Mouse (Mus musculus) c-Kit-positive CD71-positive TER-119-negative erythroid progenitor cells, embryonic 14.5 days (primary cell): Measurements from ENCODE around the gene Gdf15.

ENCODE experiments used
- DNase-seq: peaks from one replicate; pipeline ENCODE4 v3.0.0-alpha.2; 2013; ENCODE audit warnings: low read depth

Gene Gdf15

DNA sequence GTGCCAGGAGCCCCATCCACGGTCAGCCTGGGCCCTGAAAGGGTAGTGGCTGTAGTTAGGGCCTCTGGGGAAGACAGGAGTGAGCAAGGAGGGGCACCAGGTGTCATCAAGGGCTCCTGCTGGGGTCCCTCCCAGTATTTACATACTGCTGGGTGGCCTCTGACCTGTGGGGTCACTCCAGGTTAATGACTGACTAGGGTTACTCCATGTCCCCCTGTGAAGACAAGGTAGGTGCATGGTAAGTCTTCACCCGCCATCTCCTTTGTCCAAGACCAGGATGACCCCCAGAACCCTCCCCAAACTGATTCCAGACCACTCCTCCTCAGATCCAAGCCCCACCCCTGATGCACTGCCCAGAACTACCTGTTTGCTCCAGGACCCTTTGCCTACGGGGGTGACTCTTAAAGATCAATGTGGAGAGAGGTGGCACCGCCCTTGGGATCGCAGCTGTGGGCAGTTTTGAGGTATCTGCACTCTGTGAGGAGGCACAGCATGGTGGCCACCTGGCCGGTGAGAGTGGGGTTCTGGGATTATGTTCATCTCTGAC, at the start of gene Gdf15:
Gdf15 (minus strand) TSS at position 111 of the 547 bp plus-strand sequence.
- no peak for DNase-seq

DNA sequence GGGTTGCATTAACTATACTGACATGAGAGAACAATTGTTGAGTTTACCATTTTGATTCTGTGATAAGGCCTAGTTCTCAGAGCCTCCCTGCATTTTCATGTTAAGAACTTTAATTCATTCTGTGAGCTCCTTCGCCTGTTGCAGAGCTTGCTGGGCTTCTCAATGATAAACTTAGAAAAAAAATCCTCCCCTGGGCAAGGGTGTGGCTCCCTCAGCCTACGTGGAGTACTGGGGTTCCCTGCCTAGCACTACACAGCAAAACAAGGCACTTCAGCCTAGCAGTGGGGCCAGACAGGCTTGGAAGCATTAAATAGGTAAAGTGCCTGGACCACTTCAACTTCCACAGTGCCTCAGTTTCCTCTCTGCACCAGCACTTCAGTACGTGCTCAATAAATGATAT, 49.2 kb upstream of the Gdf15 start:
- DNase-seq, result no peak

DNA sequence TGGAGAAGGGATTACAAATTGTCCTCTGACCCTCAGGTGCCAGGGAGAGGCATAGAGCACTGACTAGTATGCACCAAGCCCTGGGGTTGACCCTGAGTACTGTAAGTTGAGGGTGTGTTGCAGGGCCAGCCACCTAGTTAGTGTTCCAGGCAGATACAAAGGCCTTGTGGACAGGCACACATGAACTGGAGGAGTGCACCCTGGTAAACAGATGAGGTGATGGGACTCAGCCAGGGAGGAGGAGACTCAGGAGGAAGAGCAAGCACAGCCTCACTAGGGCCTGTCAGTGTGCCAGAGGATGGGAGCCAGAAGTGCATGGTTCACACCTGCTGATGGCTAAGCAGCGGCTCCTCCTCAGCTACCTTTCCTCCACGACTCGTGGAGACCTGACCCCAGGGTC, 47.8 kb upstream of the Gdf15 start:
- no peak for DNase-seq

DNA sequence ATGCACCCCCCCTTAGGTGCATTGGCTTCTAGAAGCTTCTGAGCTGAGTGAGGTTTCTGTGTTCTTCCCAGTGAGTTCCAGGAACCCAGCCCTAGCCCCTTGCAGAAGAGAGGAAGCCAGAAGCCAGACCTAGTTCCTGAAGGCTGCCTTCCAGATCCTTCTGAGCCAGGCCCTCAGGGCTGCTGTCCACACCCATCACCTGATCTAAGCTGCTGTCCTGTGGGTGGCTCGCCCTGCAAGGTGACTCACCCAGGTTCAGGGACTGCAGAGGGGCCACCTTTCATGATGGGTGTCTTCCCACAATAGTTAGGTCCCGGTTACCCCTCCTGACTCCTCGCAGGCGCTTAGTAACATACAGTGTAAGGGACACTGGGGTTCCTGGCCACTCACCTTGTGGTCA, 47.1 kb upstream of the Gdf15 start:
- DNase-seq, result no peak

DNA sequence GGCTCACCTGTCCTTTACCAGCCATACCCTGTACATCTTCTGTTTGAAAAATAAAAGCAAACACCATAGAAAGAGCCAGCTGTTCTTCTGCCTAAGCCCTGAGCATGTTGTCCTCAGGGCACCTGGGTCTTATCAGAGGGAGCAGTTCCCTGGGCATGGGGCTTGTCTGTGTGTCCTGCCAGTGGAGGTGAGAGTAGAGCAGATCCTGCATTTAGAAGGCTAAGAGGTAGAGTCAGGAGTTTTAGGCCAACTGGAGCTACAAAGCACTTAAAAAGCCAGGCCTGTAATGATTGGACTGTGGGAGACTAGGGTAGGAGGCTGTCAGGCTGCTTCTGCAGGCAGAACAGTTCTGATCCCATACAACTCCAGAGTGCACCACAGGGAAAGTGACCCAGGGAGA, 46.4 kb upstream of the Gdf15 start:
- DNase-seq, result no peak

DNA sequence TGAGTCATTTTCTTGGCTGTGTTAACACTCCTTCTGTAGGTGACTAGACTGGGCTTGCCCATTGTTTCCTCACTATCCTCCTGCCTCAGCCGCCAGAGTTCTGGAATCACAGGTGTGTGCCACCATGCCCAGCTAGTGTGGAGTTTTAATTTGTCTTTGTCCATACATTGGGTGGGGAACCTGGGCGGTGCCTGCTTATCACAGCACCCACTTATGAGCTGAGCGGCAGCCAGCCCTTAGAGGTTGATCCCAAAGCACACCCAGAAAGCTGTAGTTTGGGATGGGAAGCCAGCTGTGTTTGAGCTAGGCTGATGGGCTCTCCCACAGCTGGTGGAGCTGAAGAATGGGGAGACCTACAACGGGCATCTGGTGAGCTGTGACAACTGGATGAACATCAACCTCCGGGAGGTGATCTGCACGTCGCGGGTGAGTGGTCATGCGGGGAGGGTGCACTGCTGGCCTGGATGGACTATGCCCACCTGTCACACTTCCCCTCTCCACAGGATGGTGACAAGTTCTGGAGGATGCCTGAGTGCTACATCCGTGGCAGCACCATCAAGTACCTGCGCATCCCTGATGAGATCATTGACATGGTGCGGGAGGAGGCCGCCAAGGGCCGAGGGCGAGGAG, 45.3 kb upstream of the Gdf15 start:
- DNase-seq, result no peak

DNA sequence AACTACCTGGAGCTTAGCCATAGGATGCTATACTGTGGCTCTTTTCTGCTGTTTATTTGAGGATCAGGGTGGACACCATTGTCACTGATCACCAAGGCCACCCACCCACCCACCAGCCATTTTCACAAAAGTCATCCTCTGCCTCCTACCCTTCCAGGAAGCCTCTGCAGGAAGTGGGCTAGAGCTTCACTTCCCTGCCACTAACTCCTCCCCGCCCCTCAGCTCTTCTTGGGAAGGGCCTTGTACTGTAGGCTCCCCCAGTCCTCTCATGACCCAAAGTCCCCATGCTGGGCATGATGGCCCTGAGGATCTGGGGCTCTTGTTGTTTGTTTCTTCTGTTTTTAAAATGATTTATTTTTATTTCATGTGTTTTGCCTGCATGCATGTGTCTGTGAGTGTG, 43.1 kb upstream of the Gdf15 start:
- no peak for DNase-seq

DNA sequence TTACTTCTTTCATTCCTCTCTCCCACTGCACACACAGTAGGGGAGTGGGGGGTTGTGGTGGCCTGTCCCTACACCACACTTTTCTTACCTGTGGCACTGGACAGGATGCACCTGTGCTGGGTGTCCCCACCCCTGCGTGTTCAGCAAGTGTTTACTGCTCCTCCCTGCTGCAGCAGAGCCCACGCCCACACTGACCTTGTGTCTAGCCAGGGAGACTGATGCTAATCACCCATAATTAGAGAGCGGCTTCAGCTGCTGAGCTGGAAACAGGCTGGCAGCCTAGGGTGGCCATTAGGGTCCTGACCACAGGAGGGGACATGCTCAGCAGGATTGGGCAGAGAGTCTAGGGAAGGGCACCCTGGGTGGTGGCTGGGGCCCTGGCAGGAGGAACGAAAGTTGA, 42.5 kb upstream of the Gdf15 start:
- no peak for DNase-seq

DNA sequence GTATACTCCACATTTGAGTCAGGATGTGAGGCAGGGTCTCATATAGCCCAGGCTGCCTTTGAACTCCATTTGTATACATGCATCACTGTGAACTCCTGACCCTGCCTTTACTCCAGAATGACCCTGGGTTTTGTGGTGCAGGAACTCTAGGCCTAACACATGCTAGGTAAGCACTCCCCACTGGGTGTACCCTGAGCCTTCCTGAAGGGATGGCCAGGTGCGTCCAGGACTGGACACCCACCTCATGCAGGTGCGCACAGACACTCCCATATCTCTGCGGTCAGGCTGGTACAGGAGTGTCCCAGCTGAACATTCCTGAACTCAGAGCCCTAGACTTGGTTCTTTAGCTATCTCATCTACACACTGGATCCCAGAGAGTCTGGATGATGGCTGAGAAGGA, 41.9 kb upstream of the Gdf15 start:
- DNase-seq, result no peak

DNA sequence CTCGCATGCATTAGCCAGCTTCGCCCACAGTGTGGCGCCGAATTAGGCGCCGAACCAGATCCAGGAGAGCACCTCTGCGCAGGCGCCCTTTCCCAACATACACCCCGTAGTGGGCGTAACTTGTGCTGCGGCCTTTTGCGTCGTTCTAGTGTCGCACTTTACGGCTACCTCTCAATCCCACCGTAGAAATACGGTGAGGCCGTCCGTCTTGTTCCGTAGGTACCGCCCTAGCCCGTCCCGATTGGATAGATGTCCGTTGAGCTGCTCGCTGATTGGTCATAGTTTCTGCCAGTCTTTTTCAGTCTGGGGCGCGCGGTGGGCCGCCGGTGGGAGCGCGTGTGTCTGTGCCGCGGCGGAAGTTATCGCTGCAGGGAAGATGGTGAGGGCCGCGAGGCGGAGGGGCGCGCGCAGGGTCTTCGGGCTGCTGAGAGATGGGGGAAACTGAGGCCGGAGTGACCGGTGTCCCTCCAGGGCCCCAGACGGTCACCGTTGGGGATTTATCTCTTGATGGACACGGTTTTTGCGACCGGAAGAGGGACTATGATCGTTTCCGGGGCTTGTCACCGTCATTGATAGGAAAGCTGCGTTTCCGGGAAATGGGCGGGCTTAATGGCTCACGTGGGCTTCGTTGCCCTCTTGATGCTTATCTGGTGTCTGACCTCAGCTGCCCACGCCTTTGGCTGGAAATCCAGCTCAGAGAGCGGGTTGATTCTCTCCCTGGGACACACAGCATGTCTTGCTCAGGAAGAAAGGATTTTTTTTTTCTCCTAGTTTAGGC, 41.0 kb upstream of the Gdf15 start, which contains the start of gene Lsm4:
Lsm4 (plus strand) TSS at position 170 of the 778 bp plus-strand sequence.
- DNase-seq, result peak; percentile 98

DNA sequence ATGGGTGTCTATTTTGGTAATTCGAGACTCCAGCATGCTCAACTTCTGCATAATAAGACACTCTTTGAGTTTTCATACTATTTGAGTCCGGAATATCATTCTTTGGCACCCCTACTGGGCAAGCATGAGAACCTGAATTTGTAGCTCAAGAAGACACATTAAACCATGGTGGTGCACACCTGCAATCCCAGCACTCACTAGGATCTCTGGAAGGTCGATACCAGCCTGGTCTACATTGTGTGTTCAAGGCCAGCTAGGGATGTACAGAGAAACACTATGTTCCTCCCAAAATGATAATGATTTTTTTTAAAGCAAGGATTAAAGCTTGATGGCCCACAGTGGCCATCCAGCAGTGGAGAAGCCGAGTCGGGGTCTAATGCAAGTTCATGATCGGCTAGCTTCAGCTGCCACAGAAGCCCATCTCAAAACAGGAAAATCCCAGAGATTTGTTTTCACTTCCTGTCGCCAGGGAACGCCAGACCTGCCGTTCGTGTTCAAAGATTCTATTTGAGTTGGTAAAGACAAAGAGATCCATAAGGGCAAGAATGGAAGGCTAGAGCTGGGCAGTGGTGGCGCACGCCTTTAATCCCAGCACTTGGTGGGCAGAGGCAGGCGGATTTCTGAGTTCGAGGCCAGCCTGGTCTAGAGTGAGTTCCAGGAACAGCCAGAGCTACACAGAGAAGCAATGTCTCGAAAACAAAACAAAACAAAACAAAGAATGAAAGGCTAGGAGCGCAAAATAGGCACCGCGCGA, 40.2 kb upstream of the Gdf15 start:
- DNase-seq, result no peak

DNA sequence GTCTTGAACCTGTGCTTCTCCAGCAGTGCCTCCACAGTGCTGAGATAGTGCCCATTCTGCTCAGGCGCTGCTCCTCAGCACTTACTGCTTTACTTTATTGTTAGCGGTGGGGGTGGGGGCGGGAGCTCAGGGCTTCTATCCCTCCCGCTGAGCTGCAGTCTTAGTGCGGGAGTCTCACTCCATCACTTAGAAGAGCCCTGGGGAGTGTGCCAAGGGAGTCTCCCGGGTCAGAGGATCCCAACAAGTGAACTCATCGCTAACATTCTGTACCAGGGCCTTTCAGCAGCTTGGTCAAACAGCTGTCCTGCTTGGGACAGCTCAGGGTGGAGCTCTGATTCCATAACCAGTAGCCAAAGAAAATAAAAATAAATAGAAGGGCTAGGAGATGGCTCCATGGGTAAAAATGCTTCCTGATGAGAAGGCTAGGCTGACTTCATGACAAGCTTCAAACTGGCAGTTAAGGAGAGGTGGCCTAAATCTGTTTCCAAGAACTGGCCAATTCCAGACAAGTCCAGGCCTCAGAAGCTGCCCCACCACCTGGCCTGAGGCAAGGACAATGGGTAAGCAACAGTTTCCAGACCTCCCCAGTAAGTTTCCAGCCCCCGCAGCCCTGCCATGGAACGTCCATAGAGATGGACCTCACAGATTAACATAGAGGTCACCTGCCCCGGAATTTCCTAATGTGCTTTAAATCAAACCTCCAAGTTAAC, 39.5 kb upstream of the Gdf15 start:
- no peak for DNase-seq

DNA sequence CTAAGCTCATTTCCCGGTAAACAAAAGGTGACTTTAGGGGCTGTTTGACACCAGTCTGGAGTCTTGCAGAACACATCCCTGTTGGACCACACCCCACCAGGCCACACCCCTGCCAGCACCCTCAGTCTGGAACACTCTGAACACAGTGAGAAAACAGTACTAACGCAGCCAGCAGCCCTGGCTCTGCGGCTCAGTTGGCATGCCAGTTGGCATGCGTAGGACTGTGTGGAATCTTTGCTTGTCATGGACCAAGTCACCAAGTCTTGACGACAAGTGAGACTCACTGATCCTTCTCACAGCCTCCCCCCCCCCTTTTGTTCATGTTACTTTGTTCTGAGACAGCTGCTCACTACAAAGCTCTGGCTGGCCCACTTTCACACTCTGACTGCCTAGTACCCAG, 34.8 kb upstream of the Gdf15 start:
- DNase-seq, result no peak

DNA sequence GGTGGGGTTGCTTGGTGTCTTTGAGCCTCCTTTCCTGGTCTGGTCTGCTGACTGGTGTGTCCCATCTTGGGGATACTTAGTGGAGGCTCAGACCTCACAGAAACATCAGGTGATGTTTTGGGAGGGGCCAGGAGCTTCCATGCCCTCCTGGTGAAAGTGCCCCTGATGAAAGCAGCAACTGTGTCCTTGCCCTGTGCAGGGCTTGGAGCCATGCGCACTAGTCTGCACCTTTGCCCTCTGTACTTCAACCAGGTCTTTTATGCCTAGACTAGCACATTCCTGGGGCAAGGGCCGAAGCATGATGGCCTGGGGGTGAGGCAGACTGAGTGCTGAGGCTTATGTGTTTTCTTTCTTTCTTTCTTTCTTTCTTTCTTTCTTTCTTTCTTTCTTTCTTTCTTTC, 33.3 kb upstream of the Gdf15 start:
- DNase-seq, result no peak

DNA sequence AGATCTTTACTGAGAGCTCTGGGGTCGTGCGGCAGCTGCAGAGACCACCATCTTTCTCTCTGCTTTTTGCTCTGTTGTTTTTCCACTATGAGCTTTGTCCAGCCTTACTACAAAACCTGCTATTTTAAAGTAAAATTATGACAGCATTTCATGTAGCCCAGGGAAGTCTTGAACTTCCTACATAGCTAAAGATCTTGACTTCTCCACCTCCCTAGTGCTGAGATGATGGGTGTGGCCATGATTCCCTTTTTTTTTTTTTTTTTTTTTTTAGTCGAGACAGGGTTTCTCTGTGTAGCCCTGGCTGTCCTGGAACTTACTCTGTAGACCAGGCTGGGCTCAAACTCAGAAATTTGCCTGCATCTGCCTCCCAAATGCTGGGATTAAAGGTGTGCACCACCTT, 32.4 kb upstream of the Gdf15 start:
- DNase-seq, result no peak

DNA sequence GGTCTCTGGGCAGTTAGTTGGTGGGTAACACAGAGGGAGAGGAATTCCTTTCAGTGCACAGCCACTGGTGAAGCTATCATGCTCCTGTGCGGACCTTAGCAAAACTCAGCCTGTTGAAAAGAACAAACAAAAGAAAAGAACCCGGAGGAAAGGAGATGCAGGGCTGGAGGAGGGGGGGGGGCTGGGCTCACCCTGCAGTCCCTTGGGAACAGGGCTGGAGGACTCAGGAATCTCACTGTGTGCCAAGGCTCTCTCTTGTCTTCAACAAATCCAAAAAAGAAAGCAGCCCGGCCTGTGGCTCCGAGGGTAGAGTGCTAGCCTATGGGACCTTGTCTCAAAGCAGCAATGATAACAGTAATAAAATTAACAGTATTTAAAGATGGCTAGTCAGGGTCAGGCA, 31.4 kb upstream of the Gdf15 start:
- no peak for DNase-seq

DNA sequence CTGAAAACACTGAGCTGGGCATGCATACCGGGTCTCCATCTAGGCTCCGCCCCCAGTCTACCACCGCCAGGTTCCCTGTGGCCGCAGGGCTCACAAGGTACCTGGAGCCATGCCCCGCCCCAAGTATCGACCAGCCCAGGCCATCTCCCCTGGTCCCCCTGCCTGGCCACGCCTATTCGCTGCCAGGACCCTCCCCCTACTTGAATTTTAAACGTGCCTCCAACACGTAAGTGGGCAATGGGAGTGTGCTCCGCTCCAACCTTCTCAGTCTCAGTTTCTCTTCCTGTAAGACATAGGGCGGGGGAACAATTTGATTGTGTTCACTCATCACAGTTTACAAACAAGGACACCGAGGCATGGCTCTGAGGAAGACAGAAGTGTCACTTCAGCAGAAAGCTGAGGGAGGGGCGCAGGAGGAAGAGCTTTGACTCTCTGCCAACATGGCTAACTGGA, 28.0 kb upstream of the Gdf15 start, which contains the start of gene Pgpep1:
Pgpep1 (minus strand) TSS at position 116 of the 453 bp plus-strand sequence.
- no peak for DNase-seq

DNA sequence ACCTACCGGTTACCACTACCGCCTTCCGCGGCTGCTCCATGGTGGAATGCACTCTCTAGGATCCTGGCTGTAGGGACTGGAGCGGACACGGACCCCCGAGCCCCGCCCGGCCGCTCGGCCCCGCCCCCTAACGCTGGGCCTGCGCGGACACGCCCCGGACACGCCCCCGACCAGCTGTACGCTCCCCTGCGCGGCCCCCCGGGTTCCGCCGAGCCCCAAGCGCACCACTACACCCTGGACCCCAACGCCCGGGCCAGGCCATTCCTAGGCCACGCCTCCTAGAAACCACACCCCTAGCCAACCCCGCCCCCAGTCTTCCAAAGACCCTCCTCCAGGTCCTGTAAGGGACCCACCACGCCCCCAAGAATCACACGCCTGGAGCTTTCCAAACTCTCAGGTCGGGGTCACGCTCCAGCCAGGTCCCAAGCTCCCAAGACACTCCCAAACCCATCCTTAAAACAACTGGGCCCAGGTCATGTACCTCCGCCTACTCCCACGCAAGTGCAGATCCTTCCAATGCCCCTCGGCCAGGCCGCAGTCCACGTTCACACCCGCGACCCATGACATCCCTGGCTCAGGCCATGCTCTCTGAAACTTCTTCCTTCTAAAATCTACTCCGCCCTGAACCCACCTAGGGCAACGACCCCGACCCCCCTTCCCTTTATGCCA, 27.5 kb upstream of the Gdf15 start:
- DNase-seq, result peak; percentile 74

DNA sequence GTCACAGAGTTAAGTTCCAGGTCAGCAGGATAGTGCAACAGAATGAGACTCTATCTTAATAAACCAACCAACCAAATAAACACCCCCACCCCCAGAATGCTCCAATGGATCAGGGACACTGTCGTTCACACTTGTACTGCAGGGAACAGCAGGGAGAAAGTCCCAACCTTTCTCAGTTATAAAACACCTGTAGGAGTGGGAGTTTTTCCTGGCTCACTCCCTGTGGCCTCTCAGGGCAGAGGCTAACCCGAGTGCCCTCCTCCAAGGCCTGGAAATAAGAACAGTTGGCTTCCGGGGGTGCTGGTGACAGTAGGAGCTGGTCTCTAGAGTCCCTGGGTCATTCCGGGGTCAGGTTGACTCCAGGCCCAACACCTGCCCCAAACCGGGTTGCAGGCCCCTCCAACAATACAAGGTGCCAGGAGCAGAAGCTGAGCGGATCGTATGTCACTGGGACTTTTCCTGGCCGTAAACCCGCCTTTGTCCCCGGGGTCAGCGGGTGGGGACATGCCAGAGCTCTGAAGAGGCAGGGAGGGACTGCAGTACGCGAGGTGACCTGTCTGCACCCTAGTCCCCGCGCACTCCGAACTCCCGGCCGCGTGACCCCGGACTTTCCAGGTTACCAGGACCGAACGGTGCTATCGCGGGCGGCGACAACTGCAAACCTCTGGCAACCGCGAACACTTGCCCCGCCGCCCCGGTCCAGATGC, 26.8 kb upstream of the Gdf15 start:
- no peak for DNase-seq

DNA sequence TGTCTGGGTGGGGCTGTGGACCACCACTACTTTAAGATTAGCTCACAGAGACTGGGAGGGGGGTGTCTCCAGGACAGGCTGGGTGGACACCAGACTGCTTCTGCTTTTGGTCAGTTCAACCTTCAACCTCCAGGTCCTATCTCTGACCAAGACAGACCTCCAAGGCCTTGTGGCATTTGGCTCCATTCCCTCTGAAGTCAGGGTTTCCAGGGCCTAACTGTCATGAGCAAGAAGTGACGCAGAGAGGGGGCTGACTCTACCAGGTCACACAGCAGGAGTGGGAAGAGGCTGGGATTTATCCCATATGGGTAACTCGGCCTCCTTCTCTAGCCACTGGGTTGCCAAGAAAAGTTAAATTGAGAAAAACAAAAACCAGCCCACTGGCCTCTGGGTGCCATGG, 25.5 kb upstream of the Gdf15 start:
- no peak for DNase-seq

DNA sequence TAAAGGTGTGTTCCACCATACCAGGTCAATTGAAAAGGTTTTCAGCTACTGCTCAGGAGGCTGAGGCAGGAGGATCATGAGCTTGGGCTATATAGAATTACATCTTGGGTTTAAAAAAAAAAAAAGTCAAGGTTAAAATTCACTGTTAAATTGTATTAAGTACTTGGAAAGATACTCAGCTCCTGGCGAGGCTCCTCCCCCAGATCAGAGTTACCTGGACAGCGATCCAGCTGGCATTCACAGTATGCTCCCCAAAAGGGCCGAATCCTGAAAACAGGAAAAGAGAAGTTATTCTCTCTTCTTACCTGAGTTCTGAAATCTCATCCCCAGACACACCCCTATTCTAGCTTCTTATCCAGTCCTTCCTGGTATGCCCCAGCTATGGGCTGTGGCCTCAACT, 25.0 kb upstream of the Gdf15 start:
- DNase-seq, result no peak
